Mouse (Mus musculus) liver, embryonic 14.5 days (tissue): ENCODE data around the gene Gm8246. TPM values are rescaled to one million over a fixed set of nuclear protein-coding genes. Genes with fewer than 3 reads are reported as not detected.
"Not testable (repeated sequence)": the region's sequence is repeated elsewhere in the genome, so short reads cannot be mapped to it uniquely, and the experiment has no call there.

Experiments
- ATAC-seq: fragments of 200-750 bp; cut with Nextera tagmentation; 2 replicates; pipeline ENCODE4 v1.8.0; 2017; ENCODE audit warnings: moderate number of reproducible peaks, mild to moderate bottlenecking, moderate library complexity; ENCODE audit not compliant: insufficient read depth
- DNase-seq, 3 experiments: peaks; one replicate each; pipeline ENCODE4 v3.0.0-alpha.2; 2012 to 2013; ENCODE audit warnings: low read depth in 3 of 3, low spot score in 3 of 3
- H3K27ac ChIP-seq: fragments of 300-500 bp; sonication (generic); 2 replicates; pipeline ENCODE4 v1.5.1; 2014; ENCODE audit warnings: moderate library complexity, mild to moderate bottlenecking, control low read depth, inconsistent platforms
- H3K27me3 ChIP-seq: fragments of 300-500 bp; sonication (generic); 2 replicates; pipeline ENCODE4 v1.6.1; 2014; ENCODE audit warnings: mild to moderate bottlenecking, low read length, moderate library complexity; ENCODE audit not compliant: control insufficient read depth, insufficient read depth
- H3K36me3 ChIP-seq: fragments of 300-500 bp; sonication (generic); replicated peaks from 2 replicates; pipeline ENCODE4 v1.6.1; 2014; ENCODE audit warnings: low read depth; ENCODE audit not compliant: control insufficient read depth, insufficient read depth
- H3K4me1 ChIP-seq, 2 experiments: fragments of 200-500 bp in 1 of 2; fragments of 300-500 bp in 1 of 2; sonication (generic) in 1 of 2; replicated peaks; 2 replicates each; pipeline ENCODE4 v1.6.1; 2012 to 2014; ENCODE audit warnings: antibody characterized with exemption in 1 of 2, inconsistent platforms in 1 of 2, low read length in 1 of 2; ENCODE audit not compliant: control insufficient read depth in 2 of 2, insufficient read depth in 2 of 2
- H3K4me2 ChIP-seq: fragments of 300-500 bp; sonication (generic); 2 replicates; pipeline ENCODE4 v1.6.1; 2014; ENCODE audit warnings: low read depth, mild to moderate bottlenecking, control low read depth, moderate library complexity
- H3K4me3 ChIP-seq, 2 experiments: fragments of 200-500 bp in 1 of 2; fragments of 300-500 bp in 1 of 2; sonication (generic) in 1 of 2; 2 replicates each; pipeline ENCODE4 v1.5.1; 2012 to 2014; ENCODE audit warnings: low read depth in 2 of 2, low read length in 2 of 2, mild to moderate bottlenecking in 2 of 2, control low read depth in 1 of 2, inconsistent platforms in 1 of 2, moderate library complexity in 1 of 2; ENCODE audit not compliant: insufficient read depth in 1 of 2
- H3K9ac ChIP-seq: fragments of 300-500 bp; sonication (generic); replicated peaks from 2 replicates; pipeline ENCODE4 v1.6.1; 2014; ENCODE audit warnings: mild to moderate bottlenecking, control low read depth, moderate library complexity
- H3K9me3 ChIP-seq: fragments of 300-500 bp; sonication (generic); 2 replicates; pipeline ENCODE4 v1.6.1; 2016; ENCODE audit warnings: low read length, mixed read lengths; ENCODE audit not compliant: control insufficient read depth
- WGBS: fragments of 180-500 bp; shearing (Covaris S2); extraction: QIAGEN DNeasy Blood & Tissue Kit; methylation state at CpG from one replicate; pipeline ENCODE4 v1.1.7; 2014; ENCODE audit not compliant: insufficient replicate concordance; 5-methylcytosine and 5-hydroxymethylcytosine counted together
- polyA plus RNA-seq, 2 experiments: library from polyadenylated mRNA; depleted of rRNA in 1 of 2; stranded (reverse) in 1 of 2; unstranded in 1 of 2; fragments of >200 nt; fragmentation: Nextera tagmentation in 1 of 2; extraction: Ambion mirVana in 1 of 2; gene quantifications; 2 replicates each; pipeline versions ENCODE4 v1.2.1 to v1.2.3; 2012 to 2014

The Gm8246 gene
- polyA plus RNA-seq (2012; rRNA removed) (not detected in 2 replicates), polyA plus RNA-seq (2014; fragmentation: Nextera tagmentation; extraction: Ambion mirVana) (not detected in 2 replicates)

GRCm38 (mm10) chr14:5477730-5478129 is at the start of gene Gm8246:
TSS of gene Gm8246 (minus strand) at chr14:5477830.
- no CpG with 5 or more reads among the region's 3 CpGs for WGBS
- H3K27ac ChIP-seq, H3K4me3 ChIP-seq, H3K27me3 ChIP-seq, H3K9me3 ChIP-seq, H3K9ac ChIP-seq, H3K4me2 ChIP-seq, H3K36me3 ChIP-seq, DNase-seq, H3K4me1 ChIP-seq, ATAC-seq: not testable (repeated sequence)

GRCm38 (mm10) chr14:5501374-5501773 is 23.7 kb upstream of the Gm8246 start, which contains the start of gene Gm3488:
TSS of gene Gm3488 (plus strand) at chr14:5501674.
- not testable (repeated sequence) for H3K4me2 ChIP-seq, H3K4me1 ChIP-seq, H3K27ac ChIP-seq, H3K36me3 ChIP-seq, DNase-seq, H3K27me3 ChIP-seq, H3K9ac ChIP-seq, H3K9me3 ChIP-seq, H3K4me3 ChIP-seq, ATAC-seq
- no CpG with 5 or more reads among the region's 35 CpGs for WGBS

- 45% methylated on average over 4 of the region's 5 CpGs for WGBS
- not testable (repeated sequence) for H3K4me2 ChIP-seq, H3K27ac ChIP-seq, DNase-seq, H3K9ac ChIP-seq, H3K36me3 ChIP-seq, H3K9me3 ChIP-seq, H3K4me1 ChIP-seq, H3K4me3 ChIP-seq, ATAC-seq, H3K27me3 ChIP-seq
These were observed 6.3 kb upstream of the Gm8246 start, which contains the start of gene Gm3187 for GRCm38 (mm10) chr14:5483907-5484306. TSS of gene Gm3187 (plus strand) at chr14:5484207.

- H3K9me3 ChIP-seq, H3K4me2 ChIP-seq, H3K4me3 ChIP-seq, H3K4me1 ChIP-seq, H3K9ac ChIP-seq, H3K27ac ChIP-seq, H3K36me3 ChIP-seq, ATAC-seq, DNase-seq, H3K27me3 ChIP-seq: not testable (repeated sequence)
- WGBS = no CpG with 5 or more reads among the region's 19 CpGs
These were observed 17.2 kb downstream of the Gm8246 start for GRCm38 (mm10) chr14:5460469-5460868.

GRCm38 (mm10) chr14:5455367-5455766 is 22.3 kb downstream of the Gm8246 start, which contains the start of gene Gm3194:
TSS of gene Gm3194 (minus strand) at chr14:5455467.
- WGBS = no CpG with 5 or more reads among the region's 3 CpGs
- not testable (repeated sequence) for H3K36me3 ChIP-seq, H3K9me3 ChIP-seq, ATAC-seq, H3K9ac ChIP-seq, H3K4me2 ChIP-seq, H3K27me3 ChIP-seq, H3K4me1 ChIP-seq, DNase-seq, H3K27ac ChIP-seq, H3K4me3 ChIP-seq

Other genes with a start within 250 kb of the Gm8246 start
- not detected in 2 replicates for gene Gm3526, start 217.2 kb downstream of the Gm8246 start, polyA plus RNA-seq (2012; rRNA removed)
- not detected in 2 replicates for gene Gm3526, start 217.2 kb downstream of the Gm8246 start, polyA plus RNA-seq (2014; fragmentation: Nextera tagmentation; extraction: Ambion mirVana)
- gene Gm3542, start 142.9 kb downstream of the Gm8246 start, polyA plus RNA-seq (2012; rRNA removed) = not detected in 2 replicates
- gene Gm3542, start 142.9 kb downstream of the Gm8246 start, polyA plus RNA-seq (2014; fragmentation: Nextera tagmentation; extraction: Ambion mirVana) = not detected in 2 replicates
- not detected in 2 replicates for gene Gm3500, start 88.8 kb downstream of the Gm8246 start, polyA plus RNA-seq (2012; rRNA removed)
- not detected in 2 replicates for gene Gm3500, start 88.8 kb downstream of the Gm8246 start, polyA plus RNA-seq (2014; fragmentation: Nextera tagmentation; extraction: Ambion mirVana)
- gene Gm3194, start 22.4 kb downstream of the Gm8246 start, polyA plus RNA-seq (2012; rRNA removed) = 0.03 and 0.06 TPM in 2 replicates
- not detected in 2 replicates for gene Gm3194, start 22.4 kb downstream of the Gm8246 start, polyA plus RNA-seq (2014; fragmentation: Nextera tagmentation; extraction: Ambion mirVana)
- gene Gm3187, start 6.4 kb upstream of the Gm8246 start, polyA plus RNA-seq (2012; rRNA removed) = not detected in 2 replicates
- not detected in 2 replicates for gene Gm3187, start 6.4 kb upstream of the Gm8246 start, polyA plus RNA-seq (2014; fragmentation: Nextera tagmentation; extraction: Ambion mirVana)
- gene Gm3488, start 23.8 kb upstream of the Gm8246 start, polyA plus RNA-seq (2012; rRNA removed) = 0.04 TPM in 1 of 2 replicates, not detected in the other
- 0.06 and 0.10 TPM in 2 replicates for gene Gm3488, start 23.8 kb upstream of the Gm8246 start, polyA plus RNA-seq (2014; fragmentation: Nextera tagmentation; extraction: Ambion mirVana)
- not detected in 2 replicates for gene Gm3532, start 60.7 kb upstream of the Gm8246 start, polyA plus RNA-seq (2012; rRNA removed)
- not detected in 2 replicates for gene Gm3532, start 60.7 kb upstream of the Gm8246 start, polyA plus RNA-seq (2014; fragmentation: Nextera tagmentation; extraction: Ambion mirVana)
- gene Gm8265, start 155.2 kb upstream of the Gm8246 start, polyA plus RNA-seq (2012; rRNA removed) = not detected in 2 replicates
- gene Gm8265, start 155.2 kb upstream of the Gm8246 start, polyA plus RNA-seq (2014; fragmentation: Nextera tagmentation; extraction: Ambion mirVana) = not detected in 2 replicates
- gene Gm9603, start 209.6 kb upstream of the Gm8246 start, polyA plus RNA-seq (2012; rRNA removed) = not detected in 2 replicates
- not detected in 2 replicates for gene Gm9603, start 209.6 kb upstream of the Gm8246 start, polyA plus RNA-seq (2014; fragmentation: Nextera tagmentation; extraction: Ambion mirVana)